Mouse (Mus musculus) macrophage (primary cell): ENCODE results near the gene Cacna1d. TPM values are rescaled to one million over a fixed set of nuclear protein-coding genes. Genes with fewer than 3 reads are reported as not detected.

Source experiments
- H3K27ac ChIP-seq: fragments of 350-480 bp; formaldehyde crosslinking; 2 replicates; pipeline ENCODE4 v1.9.0; 2021
- H3K36me3 ChIP-seq: fragments of 350-480 bp; formaldehyde crosslinking; 2 replicates; pipeline ENCODE4 v1.9.0; 2021; ENCODE audit errors: inconsistent target
- H3K4me3 ChIP-seq: fragments of 350-480 bp; formaldehyde crosslinking; 2 replicates; pipeline ENCODE4 v1.9.0; 2021; ENCODE audit errors: inconsistent target
- H3K79me2 ChIP-seq: fragments of 350-480 bp; formaldehyde crosslinking; 2 replicates; pipeline ENCODE4 v1.9.0; 2021; ENCODE audit errors: inconsistent target
- WGBS: methylation state at CpG from one replicate; pipeline ENCODE4 v1.1.7; 2026; ENCODE audit warnings: inconsistent platforms; ENCODE audit not compliant: missing documents; 5-methylcytosine and 5-hydroxymethylcytosine counted together
- polyA plus RNA-seq: library from polyadenylated mRNA; stranded (reverse); fragments of 250-400 nt; gene quantifications from 3 replicates; pipeline ENCODE4 v1.2.4, GENCODE M21; 2018; ENCODE audit warnings: inconsistent platforms

The Cacna1d gene
- polyA plus RNA-seq, 1 experiment from 2014 or later, result 2.5 TPM

DNA sequence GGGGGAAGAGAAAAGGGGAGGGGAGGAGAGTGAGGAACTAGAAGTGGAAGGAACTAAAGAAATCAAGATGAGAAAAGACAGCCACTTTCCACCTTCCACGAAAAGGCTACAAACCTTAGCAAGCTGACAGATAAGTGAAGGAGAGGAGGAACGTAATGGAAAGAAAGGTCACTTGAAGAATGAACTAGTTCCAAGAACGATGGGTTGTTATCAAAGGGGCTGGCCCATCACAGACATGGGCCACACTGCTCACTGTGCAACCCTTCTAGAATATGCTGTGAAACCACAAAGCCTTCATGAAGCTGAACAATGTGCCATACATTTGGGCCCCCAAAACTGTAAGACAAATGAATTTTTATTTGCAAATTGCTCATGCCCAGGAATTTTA is 248.4 kb downstream of the Cacna1d start:
- no peak overlapping the region for H3K27ac ChIP-seq
- no peaks in the 10 kb centered on the region for H3K36me3 ChIP-seq
- H3K4me3 ChIP-seq, result no peak overlapping the region
- no peaks in the 10 kb centered on the region for H3K79me2 ChIP-seq
- WGBS, result 75% methylated on average over 3 of the region's 3 CpGs

DNA sequence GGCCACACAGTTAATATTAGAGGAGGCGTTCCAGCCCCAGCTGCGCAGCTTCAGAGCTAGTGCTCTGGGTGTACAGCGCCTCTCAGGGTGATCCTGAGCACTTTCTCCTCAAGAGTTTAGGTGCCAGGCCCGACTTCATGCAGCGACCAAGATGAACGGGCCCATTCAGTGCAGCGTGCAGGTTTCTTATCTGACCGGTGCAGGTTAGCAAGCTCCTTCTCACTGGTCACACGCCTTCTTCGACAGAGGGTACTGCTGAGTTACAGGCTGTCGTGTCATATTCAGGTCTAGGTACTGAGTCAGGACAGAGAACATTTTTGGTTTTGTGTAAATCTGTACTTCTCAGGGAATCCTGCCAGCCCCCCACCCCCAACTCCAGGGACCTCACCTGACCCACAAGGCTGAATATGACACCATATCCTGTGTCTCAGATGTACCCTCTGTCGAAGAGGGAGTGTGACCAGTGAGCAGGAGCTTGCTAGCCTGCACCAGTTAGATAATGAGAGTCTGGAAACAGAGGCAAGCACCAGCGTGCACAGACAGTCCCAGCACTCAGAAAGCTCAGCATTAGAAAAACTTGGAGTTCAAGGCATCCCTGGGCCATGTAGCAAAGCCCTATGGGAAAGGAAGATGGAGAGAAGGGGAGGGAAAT is 249.0 kb downstream of the Cacna1d start:
- WGBS, result 87% methylated on average over 13 of the region's 13 CpGs
- Histone ChIP-seq H3K79me2 (no peaks in the 10 kb centered on the region), H3K4me3 (no peak overlapping the region), H3K27ac (no peak overlapping the region), H3K36me3 (no peaks in the 10 kb centered on the region)

DNA sequence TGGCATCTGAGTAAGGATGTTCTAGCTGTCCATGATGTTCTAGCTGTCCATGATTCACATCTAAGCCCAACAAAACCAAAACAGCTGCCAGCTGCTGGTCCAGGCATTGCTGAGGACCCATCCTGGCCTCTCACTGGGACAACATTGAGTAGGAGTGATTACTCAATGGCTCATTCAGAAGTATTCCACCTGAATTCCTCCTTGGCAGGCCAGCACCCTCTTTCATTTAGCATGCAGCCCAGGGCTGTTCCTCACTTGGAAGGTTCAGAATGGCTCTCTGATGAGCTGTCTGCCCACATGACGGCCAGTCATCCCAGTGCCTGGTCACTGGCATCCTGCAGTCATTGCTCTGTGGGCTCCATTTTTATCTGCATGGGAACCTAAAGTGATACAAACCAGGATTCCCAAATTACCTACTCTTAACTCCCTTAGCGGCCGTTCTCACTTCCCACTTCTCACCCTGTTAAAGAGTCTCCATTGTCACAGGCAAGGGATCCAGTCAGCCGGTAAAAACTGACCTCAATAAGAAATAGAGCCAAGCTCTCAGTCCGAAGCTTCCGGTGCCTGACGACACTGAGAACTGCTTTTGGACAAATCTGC is 250.2 kb downstream of the Cacna1d start:
- H3K27ac ChIP-seq, result no peak overlapping the region

DNA sequence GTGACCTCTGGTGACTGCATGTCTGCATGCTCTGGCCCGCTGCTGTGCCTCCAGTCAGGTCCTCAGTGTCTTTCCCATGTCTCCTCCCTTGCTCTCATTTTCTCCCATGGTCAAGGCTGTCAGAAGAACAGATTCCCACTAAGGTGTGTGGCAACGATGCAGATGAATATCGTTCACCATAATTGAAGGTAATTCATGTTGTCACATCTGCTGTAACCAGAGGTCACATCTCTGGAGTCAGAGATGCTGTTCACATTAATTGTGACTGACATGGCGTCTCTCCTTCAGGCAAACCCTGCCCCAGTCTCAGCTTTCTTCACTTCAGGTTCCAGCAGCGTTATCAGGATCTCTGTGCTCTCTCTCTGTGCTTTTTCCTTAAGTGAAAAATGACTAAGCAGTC is 252.4 kb downstream of the Cacna1d start:
- Histone ChIP-seq H3K36me3 (no peaks in the 10 kb centered on the region), H3K27ac (no peak overlapping the region), H3K4me3 (no peak overlapping the region), H3K79me2 (no peaks in the 10 kb centered on the region)
- 96% methylated on average over 5 of the region's 5 CpGs for WGBS

More for the DNA sequence above, 250.2 kb downstream of the Cacna1d start:
- Histone ChIP-seq H3K79me2 (no peaks in the 10 kb centered on the region), H3K36me3 (no peaks in the 10 kb centered on the region), H3K4me3 (no peak overlapping the region)
- WGBS, result 95% methylated on average over 5 of the region's 7 CpGs

DNA sequence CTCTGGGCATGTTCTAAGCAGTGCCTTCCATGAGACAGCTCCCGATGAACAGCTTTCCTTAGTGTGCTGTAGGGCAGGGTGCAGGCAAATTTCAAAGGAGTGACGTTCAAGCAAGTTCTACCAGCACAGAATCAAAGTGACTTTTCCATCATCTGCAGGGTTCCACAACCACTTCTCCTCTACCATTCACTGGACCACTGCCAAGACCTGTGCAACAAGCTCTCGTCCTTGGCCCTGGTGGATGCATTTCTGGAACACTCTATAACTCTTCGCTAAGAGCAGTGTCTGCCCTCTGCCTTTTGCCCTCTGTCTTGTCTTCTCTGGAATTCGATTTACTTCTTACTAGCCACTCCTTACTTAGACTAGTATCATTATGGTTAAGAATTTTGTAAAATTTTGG is 266.1 kb downstream of the Cacna1d start:
- Histone ChIP-seq H3K4me3 (no peak overlapping the region), H3K27ac (no peak overlapping the region), H3K36me3 (no peaks in the 10 kb centered on the region), H3K79me2 (no peaks in the 10 kb centered on the region)
- 78% methylated on average over 5 of the region's 5 CpGs for WGBS

DNA sequence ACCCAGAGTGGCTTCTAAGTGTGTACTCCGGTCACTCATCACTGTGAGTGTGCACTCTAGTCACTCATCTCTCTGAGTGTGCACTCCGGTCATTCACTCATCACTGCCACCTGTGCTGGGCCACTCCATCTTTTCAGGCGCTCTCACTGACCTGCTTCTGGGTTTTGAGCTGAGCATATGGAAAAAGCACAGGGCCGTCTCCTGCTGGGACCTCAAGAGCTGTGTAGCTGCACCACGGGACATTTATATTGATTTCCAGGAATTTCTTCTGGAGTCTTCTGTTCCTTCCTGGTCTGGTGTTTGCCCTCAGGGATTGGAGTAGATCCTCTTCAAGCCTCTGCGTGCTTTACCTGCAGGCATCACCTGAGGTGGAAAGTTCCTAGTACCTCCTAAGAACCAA is 269.2 kb downstream of the Cacna1d start:
- no peak overlapping the region for H3K4me3 ChIP-seq
- H3K79me2 ChIP-seq, result no peaks in the 10 kb centered on the region
- no peaks in the 10 kb centered on the region for H3K36me3 ChIP-seq
- no peak overlapping the region for H3K27ac ChIP-seq
- WGBS, result 94% methylated on average over 6 of the region's 6 CpGs

DNA sequence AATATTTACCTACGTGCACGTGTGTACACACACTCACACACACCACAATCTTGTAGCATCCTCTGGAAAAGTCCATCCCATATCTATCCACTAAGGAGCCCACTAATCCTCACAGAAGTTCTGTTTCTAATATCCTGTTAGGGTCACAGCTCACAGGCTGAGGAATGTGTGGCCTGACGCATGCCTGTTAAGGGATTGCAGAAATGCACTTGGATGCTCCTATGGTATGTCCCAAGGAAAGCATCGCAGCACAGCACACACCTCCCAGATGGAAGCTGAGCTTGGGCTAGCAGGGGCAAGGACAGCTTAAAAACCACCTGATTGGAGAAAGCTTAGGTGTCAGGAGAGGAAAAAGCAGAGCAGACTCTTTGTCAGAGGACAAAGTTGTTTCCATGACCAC is 271.4 kb downstream of the Cacna1d start:
- no peaks in the 10 kb centered on the region for H3K79me2 ChIP-seq
- no peak overlapping the region for H3K27ac ChIP-seq
- H3K4me3 ChIP-seq, result no peak overlapping the region
- no peaks in the 10 kb centered on the region for H3K36me3 ChIP-seq
- 93% methylated on average over 4 of the region's 4 CpGs for WGBS

DNA sequence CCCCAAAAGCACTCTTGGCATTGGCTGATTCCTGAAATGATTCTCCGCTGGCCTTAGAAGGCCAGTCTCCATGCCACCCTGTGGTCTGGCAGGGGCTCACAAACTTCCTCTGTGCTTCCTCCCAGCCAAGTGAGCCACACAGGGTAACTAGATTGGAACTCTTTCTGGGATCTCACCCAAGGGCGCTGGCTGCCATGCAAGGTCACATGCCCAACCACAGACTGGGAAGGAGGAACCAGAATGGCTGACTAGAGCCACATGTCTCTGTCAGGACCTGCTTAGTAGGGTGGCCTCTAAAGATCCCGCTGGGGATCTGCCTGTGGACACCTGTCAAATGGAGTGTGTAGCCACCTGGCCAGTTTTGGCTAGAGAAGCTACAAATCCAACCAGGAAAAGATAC is 273.1 kb downstream of the Cacna1d start:
- Histone ChIP-seq H3K79me2 (no peaks in the 10 kb centered on the region), H3K4me3 (no peak overlapping the region), H3K27ac (no peak overlapping the region), H3K36me3 (no peaks in the 10 kb centered on the region)
- 29% methylated on average over 2 of the region's 3 CpGs for WGBS

DNA sequence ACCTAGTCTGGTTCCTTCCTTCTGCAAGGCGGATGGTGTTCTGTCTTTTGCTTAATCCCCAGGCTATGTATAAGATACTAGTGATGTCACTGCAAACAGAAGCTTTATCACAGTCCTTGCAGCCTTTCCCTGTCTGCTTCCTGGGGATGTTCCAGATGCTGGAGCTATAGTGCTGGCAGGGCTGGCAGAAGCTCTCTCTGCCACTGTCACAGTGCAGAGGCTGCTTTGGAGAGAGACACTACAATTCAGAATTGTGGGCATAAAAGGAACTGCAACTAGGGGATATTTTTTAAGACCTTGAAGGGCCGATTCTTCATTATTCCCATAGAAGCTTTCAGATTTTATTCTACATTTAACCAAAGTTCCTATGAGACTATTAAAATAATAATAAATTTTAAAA is 274.1 kb downstream of the Cacna1d start:
- no peaks in the 10 kb centered on the region for H3K79me2 ChIP-seq
- H3K4me3 ChIP-seq, result no peak overlapping the region
- 81% methylated on average over 2 of the region's 2 CpGs for WGBS
- no peaks in the 10 kb centered on the region for H3K36me3 ChIP-seq
- no peak overlapping the region for H3K27ac ChIP-seq

DNA sequence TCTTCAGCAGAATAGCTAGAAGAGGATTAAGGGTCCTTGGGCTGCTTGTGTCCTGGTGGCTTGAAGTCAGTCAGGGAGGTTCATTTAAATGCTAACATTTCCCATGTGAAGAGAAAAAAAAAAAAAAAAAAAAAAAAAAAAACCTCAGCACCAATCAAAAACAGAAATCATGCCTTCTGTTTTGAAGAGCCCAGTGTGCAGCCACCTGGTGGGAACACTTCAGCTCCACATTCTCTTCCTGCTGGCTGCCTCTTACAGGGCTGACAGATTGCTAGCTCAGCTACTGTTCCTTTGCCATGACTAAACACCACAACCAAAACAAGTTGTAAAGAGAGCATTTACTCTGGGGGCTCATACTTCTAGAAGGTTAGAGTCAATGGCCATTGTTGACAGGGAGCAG is 283.1 kb downstream of the Cacna1d start:
- no peak overlapping the region for H3K4me3 ChIP-seq
- H3K27ac ChIP-seq, result no peak overlapping the region
- H3K79me2 ChIP-seq, result no peaks in the 10 kb centered on the region
- H3K36me3 ChIP-seq, result no peaks in the 10 kb centered on the region

DNA sequence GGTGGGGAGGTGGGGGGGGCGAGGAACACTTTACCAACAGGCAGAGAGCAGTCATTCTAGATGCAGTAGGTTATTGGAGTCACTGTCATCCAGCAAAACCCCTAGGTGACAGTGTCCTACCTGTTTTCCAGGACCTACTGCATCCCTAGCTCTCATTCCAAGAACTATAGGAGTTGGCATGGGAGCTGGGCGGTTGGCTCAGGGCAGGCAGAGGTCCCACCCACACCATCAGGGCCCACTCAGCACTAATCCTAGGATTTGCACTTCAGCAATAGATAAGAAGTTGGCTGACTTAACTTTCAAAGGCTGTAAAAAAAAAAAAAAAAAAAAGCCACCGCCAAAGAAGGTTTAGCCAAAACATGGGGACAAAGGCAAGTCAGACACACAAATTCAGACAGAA is 285.4 kb downstream of the Cacna1d start:
- Histone ChIP-seq H3K36me3 (no peaks in the 10 kb centered on the region), H3K4me3 (no peak overlapping the region), H3K27ac (no peak overlapping the region), H3K79me2 (no peaks in the 10 kb centered on the region)
- WGBS, result 80% methylated on average over 3 of the region's 3 CpGs

DNA sequence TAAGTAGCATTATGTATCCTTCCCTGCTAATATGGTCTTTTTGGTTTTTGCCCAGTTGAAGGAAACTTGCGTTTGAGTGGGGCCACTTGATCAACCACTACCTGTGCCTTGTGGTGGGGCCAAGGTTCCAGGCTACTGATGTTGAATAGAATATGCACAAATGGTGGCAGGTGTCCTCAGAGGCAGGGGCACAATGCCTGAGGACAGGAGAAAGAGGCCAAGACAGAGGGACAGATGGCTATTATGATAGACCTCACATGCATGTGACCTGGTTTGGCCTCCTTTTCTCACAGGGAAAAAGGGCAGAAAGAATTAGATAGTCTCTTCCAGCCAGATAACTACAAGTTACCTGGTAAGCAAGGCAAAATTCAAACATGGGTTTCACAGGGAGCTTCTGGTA is 286.7 kb downstream of the Cacna1d start:
- WGBS, result 100% methylated on average over 1 of the region's 1 CpGs
- no peak overlapping the region for H3K4me3 ChIP-seq
- no peaks in the 10 kb centered on the region for H3K36me3 ChIP-seq
- no peak overlapping the region for H3K27ac ChIP-seq
- no peaks in the 10 kb centered on the region for H3K79me2 ChIP-seq

DNA sequence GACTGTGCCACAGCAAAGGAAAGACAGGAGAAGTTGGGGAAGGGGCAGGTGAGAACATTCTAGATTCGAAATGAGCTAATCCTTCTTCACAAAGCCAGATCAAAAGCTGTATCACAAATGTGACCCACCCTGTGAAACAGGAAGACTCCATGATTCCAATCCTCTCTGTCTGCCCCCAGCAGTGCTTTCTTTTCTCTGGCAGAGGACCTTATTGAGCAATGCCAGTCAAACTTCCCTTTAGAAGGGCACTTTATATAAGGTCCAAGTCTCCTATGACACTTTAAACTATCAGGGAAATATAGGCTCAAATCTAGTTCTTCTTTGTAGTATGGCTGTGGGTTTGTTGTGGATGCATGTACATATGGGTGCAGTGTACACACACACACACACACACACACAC is 290.9 kb downstream of the Cacna1d start:
- Histone ChIP-seq H3K36me3 (no peaks in the 10 kb centered on the region), H3K79me2 (no peaks in the 10 kb centered on the region), H3K4me3 (no peak overlapping the region), H3K27ac (no peak overlapping the region)
- WGBS, result 85% methylated on average over 1 of the region's 1 CpGs

DNA sequence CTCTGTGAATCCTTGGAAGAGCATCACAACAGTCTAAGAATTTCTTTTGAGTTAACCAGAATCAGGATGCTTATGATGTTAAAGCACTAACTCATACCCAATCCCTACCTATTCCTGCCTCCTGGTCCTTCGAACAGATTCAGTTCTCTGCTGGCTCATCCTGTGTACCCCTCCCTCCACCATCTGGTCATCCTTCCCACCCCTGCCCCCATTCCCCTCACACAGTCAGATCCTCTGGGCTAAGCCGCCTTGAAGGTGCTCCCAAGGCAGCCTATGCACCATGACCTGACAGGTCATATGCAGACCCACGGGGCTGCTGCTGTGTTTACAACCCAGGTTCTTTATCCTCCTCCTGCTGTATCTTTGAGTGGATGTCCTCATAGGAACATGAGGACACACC is 292.4 kb downstream of the Cacna1d start:
- no peak overlapping the region for H3K27ac ChIP-seq
- no peaks in the 10 kb centered on the region for H3K79me2 ChIP-seq
- H3K36me3 ChIP-seq, result no peaks in the 10 kb centered on the region
- 89% methylated on average over 3 of the region's 3 CpGs for WGBS
- H3K4me3 ChIP-seq, result no peak overlapping the region

DNA sequence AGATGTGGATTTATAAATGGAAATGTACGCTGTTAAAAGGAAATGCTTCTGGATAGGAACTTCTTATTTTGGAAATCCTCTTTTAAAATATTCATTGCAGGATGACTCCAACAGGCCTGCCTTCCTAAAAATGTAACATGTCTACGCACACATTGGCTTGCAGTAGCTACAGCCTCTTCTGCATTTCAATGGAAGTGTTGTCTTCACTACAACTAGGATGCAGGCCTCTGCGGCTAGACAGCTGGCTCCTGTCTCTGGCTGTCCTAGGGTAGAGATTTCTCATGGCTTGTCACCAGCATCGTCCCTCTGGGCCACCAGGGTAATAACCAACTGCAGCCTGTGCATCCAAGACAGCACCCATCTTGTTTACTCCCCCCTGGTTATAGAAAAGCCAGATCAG is 293.1 kb downstream of the Cacna1d start:
- WGBS, result 94% methylated on average over 4 of the region's 4 CpGs
- H3K4me3 ChIP-seq, result no peak overlapping the region
- H3K79me2 ChIP-seq, result no peaks in the 10 kb centered on the region
- no peaks in the 10 kb centered on the region for H3K36me3 ChIP-seq
- 0 out of 2 replicates have a peak overlapping the region, but pooled peaks have one; percentile 1 for H3K27ac ChIP-seq

DNA sequence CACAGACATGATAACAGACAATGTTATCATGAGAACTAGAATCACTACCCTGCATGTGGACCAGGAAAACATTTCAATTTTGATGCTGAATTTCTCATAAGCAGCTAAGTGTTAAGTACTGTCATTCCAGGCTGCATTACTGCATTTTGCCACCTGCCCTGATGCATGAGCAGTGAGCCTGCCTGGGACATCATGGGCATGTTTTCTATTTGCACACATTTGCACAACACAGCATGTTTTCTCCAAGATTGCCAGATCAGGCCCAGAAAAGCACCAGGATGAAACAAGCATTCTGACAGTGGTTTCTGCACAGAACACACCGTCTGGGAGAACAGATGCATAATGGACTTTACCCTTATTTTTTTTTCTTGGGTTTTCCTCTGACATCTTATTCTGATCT is 294.3 kb downstream of the Cacna1d start:
- Histone ChIP-seq H3K36me3 (no peaks in the 10 kb centered on the region), H3K79me2 (no peaks in the 10 kb centered on the region), H3K27ac (peak overlapping the region; percentile 32; the same call in 1 of the 2 replicates), H3K4me3 (no peak overlapping the region)
- WGBS, result 90% methylated on average over 1 of the region's 1 CpGs
